Mouse (Mus musculus) hindlimb bud, embryonic 11.5 days (tissue): ENCODE results near the gene Gipc1.

Experiments
- DNase-seq: peaks from one replicate; pipeline ENCODE4 v3.0.0-alpha.2; 2012; ENCODE audit warnings: low read depth, low spot score; ENCODE audit errors: extremely low spot score

Gipc1 gene

GRCm38 (mm10) chr8:83647511-83647910 lies 5.0 kb upstream of the Gipc1 start:
- no peak for DNase-seq

- no peak for DNase-seq
These were observed 4.4 kb upstream of the Gipc1 start for GRCm38 (mm10) chr8:83648031-83648430.

- no peak for DNase-seq
These were observed 2.8 kb upstream of the Gipc1 start for GRCm38 (mm10) chr8:83649699-83650098.

GRCm38 (mm10) chr8:83652744-83653661 lies 526 bp downstream of the Gipc1 start:
- DNase-seq, result no peak

GRCm38 (mm10) chr8:83653662-83654017 lies 1.2 kb downstream of the Gipc1 start:
- DNase-seq, result no peak

- DNase-seq, result no peak
These were observed 2.2 kb downstream of the Gipc1 start for GRCm38 (mm10) chr8:83654725-83655124.

- DNase-seq, result no peak
These were observed 3.6 kb downstream of the Gipc1 start for GRCm38 (mm10) chr8:83656043-83656442.

GRCm38 (mm10) chr8:83656484-83657246 lies 4.2 kb downstream of the Gipc1 start:
- DNase-seq, result no peak

- DNase-seq, result no peak
These were observed 8.1 kb downstream of the Gipc1 start for GRCm38 (mm10) chr8:83660545-83660944.

GRCm38 (mm10) chr8:83660995-83661680 lies 8.7 kb downstream of the Gipc1 start:
- DNase-seq, result no peak

GRCm38 (mm10) chr8:83662421-83662826 lies 9.9 kb downstream of the Gipc1 start:
- no peak for DNase-seq

- DNase-seq, result no peak
These were observed 11.6 kb downstream of the Gipc1 start for GRCm38 (mm10) chr8:83664096-83664495.

GRCm38 (mm10) chr8:83664931-83665625 lies 12.6 kb downstream of the Gipc1 start:
- no peak for DNase-seq

GRCm38 (mm10) chr8:83665969-83666865 lies 13.7 kb downstream of the Gipc1 start, which contains the start of gene Ptger1:
TSS of gene Ptger1 (plus strand) at chr8:83666678.
- DNase-seq, result no peak

- DNase-seq, result no peak
These were observed 14.4 kb downstream of the Gipc1 start for GRCm38 (mm10) chr8:83666866-83667234.

- no peak for DNase-seq
These were observed 15.0 kb downstream of the Gipc1 start for GRCm38 (mm10) chr8:83667526-83667925.

GRCm38 (mm10) chr8:83668010-83668916 lies 15.8 kb downstream of the Gipc1 start:
- DNase-seq, result no peak

GRCm38 (mm10) chr8:83669013-83669412 lies 16.5 kb downstream of the Gipc1 start:
- DNase-seq, result no peak

- no peak for DNase-seq
These were observed 20.5 kb downstream of the Gipc1 start for GRCm38 (mm10) chr8:83672936-83673335.
